Mouse (Mus musculus) ES-E14 (cell line): Measurements from ENCODE around the gene Trpv4.

ENCODE experiments used
- CHD2 ChIP-seq: IDR thresholded peaks from 2 replicates; pipeline ENCODE4 v1.6.1; 2014; ENCODE audit warnings: mild to moderate bottlenecking, low read depth, low read length, inconsistent platforms
- MAFK ChIP-seq: IDR thresholded peaks from 2 replicates; pipeline ENCODE4 v1.6.1; 2014; ENCODE audit warnings: mild to moderate bottlenecking, low read depth, low read length, inconsistent platforms; ENCODE audit not compliant: insufficient read depth
- ZC3H11A ChIP-seq: IDR thresholded peaks from 2 replicates; pipeline ENCODE4 v1.6.1; 2012; ENCODE audit warnings: low read depth, mild to moderate bottlenecking, inconsistent platforms, low read length, borderline replicate concordance
- ZNF384 ChIP-seq: IDR thresholded peaks from 2 replicates; pipeline ENCODE4 v1.6.1; 2012; ENCODE audit warnings: low read depth, low read length, inconsistent platforms

DNA sequence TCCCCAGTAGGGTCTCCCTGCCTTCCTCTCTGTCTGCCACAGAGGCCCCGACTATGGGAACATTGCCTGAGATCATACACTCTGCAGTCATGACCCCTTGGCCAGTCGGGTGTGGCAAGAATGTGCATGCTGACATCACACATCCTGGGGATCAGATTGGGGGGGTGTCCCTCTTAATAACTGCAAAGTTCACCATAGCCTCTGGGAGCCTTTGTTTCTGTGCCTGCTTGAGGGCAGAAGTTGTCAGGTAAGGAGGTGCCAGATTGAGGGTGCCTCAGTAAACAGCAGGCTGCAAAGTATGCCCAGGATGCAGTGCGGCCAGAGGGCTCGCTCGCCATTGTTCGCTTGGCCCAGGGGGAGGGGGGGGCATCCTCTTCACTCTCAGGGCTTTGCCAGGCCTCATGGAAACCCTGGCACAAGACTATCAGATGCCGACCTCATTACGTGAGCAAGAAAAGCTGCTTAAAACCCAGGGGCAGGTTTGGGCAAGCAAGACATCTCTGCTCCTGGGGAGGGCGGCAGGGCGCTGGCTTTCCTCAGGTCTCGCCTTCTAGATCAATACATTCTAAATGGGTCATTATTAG lies 9.4 kb downstream of the Trpv4 start:
- TF ChIP-seq ZC3H11A (no peak), CHD2 (no peak), MAFK (no peak), ZNF384 (no peak)
